Mouse (Mus musculus) liver, embryonic 13.5 days (tissue): ENCODE results near the gene Adamts20. TPM values are rescaled to one million over a fixed set of nuclear protein-coding genes. Genes with fewer than 3 reads are reported as not detected.

Source experiments
- ATAC-seq: fragments of 200-750 bp; cut with Nextera tagmentation; 2 replicates; pipeline ENCODE4 v1.8.0; 2017; ENCODE audit warnings: low read depth, mild to moderate bottlenecking, moderate number of reproducible peaks, moderate library complexity
- DNase-seq: peaks from one replicate; pipeline ENCODE4 v3.0.0; 2022
- H3K27ac ChIP-seq: fragments of 300-500 bp; sonication (generic); 2 replicates; pipeline ENCODE4 v1.5.1; 2015; ENCODE audit warnings: moderate library complexity, mild to moderate bottlenecking, inconsistent platforms
- H3K27me3 ChIP-seq: fragments of 300-500 bp; sonication (generic); 2 replicates; pipeline ENCODE4 v1.6.1; 2015; ENCODE audit warnings: mild to moderate bottlenecking, inconsistent platforms
- H3K36me3 ChIP-seq: fragments of 300-500 bp; sonication (generic); 2 replicates; pipeline ENCODE4 v1.6.1; 2015; ENCODE audit warnings: mild to moderate bottlenecking, inconsistent platforms
- H3K4me1 ChIP-seq: fragments of 300-500 bp; sonication (generic); replicated peaks from 2 replicates; pipeline ENCODE4 v1.6.1; 2015; ENCODE audit warnings: inconsistent platforms
- H3K4me2 ChIP-seq: fragments of 300-500 bp; sonication (generic); 2 replicates; pipeline ENCODE4 v1.6.1; 2015; ENCODE audit warnings: inconsistent platforms, mild to moderate bottlenecking, moderate library complexity
- H3K4me3 ChIP-seq: fragments of 300-500 bp; sonication (generic); replicated peaks from 2 replicates; pipeline ENCODE4 v1.5.1; 2015; ENCODE audit warnings: mild to moderate bottlenecking, inconsistent platforms
- H3K9ac ChIP-seq: fragments of 300-500 bp; sonication (generic); 2 replicates; pipeline ENCODE4 v1.6.1; 2015; ENCODE audit warnings: mild to moderate bottlenecking, inconsistent platforms
- H3K9me3 ChIP-seq: fragments of 300-500 bp; sonication (generic); replicated peaks from 2 replicates; pipeline ENCODE4 v1.6.1; 2016; ENCODE audit warnings: inconsistent platforms
- WGBS: fragments of 180-500 bp; shearing (Covaris S2); methylation state at CpG from one replicate; pipeline ENCODE4 v1.1.7; 2015; ENCODE audit not compliant: insufficient replicate concordance; 5-methylcytosine and 5-hydroxymethylcytosine counted together
- polyA plus RNA-seq: library from polyadenylated mRNA; unstranded; fragments of >200 nt; fragmentation: Nextera tagmentation; extraction: Ambion mirVana; gene quantifications from 2 replicates; pipeline ENCODE4 v1.2.1, GENCODE M21; 2015

Adamts20 gene
- polyA plus RNA-seq, 1 experiment from 2014 or later, result 0.16 TPM

DNA sequence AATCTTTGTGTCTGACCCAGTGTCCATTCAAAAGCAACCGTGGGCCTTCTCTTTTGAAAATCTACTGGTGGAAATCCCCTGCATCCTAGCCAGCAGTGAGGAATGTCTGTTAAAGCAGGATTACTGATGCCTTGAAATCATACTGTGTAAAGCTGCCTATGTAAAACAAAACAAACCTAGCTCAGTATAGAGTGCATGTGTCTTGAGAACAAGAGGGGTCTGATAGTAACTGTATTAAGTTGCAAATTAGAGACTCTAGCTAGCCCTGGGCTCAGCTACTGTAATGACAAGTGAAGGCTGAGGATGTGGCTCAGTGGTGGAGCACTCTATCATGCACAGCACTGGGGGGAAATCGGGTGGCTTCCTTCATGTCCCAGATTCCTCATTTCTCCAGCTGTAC lies 22.2 kb downstream of the Adamts20 start:
- no peak overlapping the region for H3K27ac ChIP-seq
- WGBS, result 52% methylated on average over 2 of the region's 2 CpGs
- no peaks in the 10 kb centered on the region for H3K9me3 ChIP-seq

DNA sequence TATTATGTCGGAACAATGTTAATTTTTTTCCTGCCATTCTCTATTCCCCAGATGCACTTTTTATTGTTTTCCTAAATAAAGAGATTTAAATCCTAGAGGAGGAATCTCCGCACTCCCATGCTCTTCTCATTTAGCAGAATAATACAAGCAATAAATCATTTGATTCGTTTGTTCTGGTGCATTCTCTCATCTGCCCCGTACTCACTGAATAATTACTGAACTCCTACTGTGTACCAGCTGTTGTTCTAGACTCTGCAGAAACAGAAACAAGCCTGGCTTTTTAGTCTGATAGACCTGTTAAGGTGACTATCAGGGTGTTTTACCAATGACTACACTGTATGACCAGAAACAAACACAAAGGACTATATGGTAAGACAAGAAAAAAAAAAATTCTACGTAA lies 29.7 kb downstream of the Adamts20 start:
- no peak for ATAC-seq
- 71% methylated on average over 5 of the region's 5 CpGs for WGBS
- no peaks in the 10 kb centered on the region for H3K4me1 ChIP-seq
- H3K27ac ChIP-seq, result no peak overlapping the region
- H3K4me3 ChIP-seq, result no peak overlapping the region
- no peak overlapping the region for H3K4me2 ChIP-seq
- DNase-seq, result no peak
- H3K27me3 ChIP-seq, result no peaks in the 10 kb centered on the region
- no peak overlapping the region for H3K9ac ChIP-seq
- H3K9me3 ChIP-seq, result no peaks in the 10 kb centered on the region
- H3K36me3 ChIP-seq, result no peaks in the 10 kb centered on the region

More for the DNA sequence above, 22.2 kb downstream of the Adamts20 start:
- Histone ChIP-seq H3K4me2 (no peak overlapping the region), H3K4me1 (no peaks in the 10 kb centered on the region; the same call in 1 of the 2 replicates), H3K9ac (no peak overlapping the region), H3K4me3 (no peak overlapping the region), H3K36me3 (no peaks in the 10 kb centered on the region), H3K27me3 (no peaks in the 10 kb centered on the region)
- ATAC-seq (no peak), DNase-seq (no peak)

DNA sequence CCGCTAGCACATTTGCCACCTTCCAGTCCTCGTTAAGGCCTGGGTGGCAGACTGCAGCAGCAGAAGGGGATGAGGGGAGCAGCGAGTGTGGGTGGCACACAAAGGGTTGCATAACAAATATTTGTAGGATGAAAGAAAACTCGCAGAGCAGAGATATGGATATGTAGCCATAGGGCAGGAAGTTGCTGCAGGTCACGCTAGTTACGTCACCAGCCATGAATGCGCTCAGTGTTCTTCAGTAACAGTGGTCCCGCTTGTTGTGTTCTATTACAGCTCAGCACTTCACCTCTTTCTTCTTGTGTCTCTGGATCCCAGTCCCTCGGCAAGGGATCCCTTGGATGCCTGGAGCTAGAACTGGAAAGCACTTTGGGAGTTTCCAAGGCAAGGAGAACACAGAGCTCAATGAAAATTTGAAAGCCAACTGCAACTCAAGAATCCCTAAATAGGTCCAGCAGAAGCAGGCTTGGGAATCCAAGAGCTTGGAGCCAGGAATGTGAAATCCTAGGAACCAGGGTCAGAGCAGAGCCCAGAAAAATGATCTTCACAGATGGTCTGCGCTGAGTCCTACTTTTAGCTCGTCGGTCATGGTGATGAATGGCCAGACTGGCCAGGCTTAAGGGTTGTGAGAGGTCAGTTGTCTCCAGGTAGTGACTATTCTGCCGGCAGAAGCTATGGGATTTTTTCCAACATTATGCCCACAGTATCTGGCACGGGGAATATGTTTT lies 34.4 kb downstream of the Adamts20 start:
- no peak for ATAC-seq
- Histone ChIP-seq H3K4me2 (no peak overlapping the region), H3K9ac (no peak overlapping the region), H3K27ac (no peak overlapping the region), H3K36me3 (no peaks in the 10 kb centered on the region), H3K4me3 (no peak overlapping the region), H3K27me3 (no peaks in the 10 kb centered on the region), H3K9me3 (no peaks in the 10 kb centered on the region), H3K4me1 (no peaks in the 10 kb centered on the region)
- 70% methylated on average over 14 of the region's 14 CpGs for WGBS
- no peak for DNase-seq

GRCm38 (mm10) chr15:94428726-94429125 lies 36.5 kb downstream of the Adamts20 start:
- H3K36me3 ChIP-seq, result no peaks in the 10 kb centered on the region
- H3K4me1 ChIP-seq, result no peaks in the 10 kb centered on the region
- 78% methylated on average over 4 of the region's 4 CpGs for WGBS
- no peaks in the 10 kb centered on the region for H3K9me3 ChIP-seq
- DNase-seq, result no peak
- no peaks in the 10 kb centered on the region for H3K27me3 ChIP-seq
- no peak overlapping the region for H3K9ac ChIP-seq
- no peak overlapping the region for H3K27ac ChIP-seq
- no peak overlapping the region for H3K4me2 ChIP-seq
- no peak for ATAC-seq
- H3K4me3 ChIP-seq, result no peak overlapping the region

- no peak for DNase-seq
- Histone ChIP-seq H3K36me3 (no peaks in the 10 kb centered on the region), H3K27ac (no peak overlapping the region), H3K4me1 (no peaks in the 10 kb centered on the region), H3K27me3 (no peaks in the 10 kb centered on the region), H3K4me3 (no peak overlapping the region), H3K4me2 (no peak overlapping the region), H3K9me3 (no peaks in the 10 kb centered on the region), H3K9ac (no peak overlapping the region)
- 57% methylated on average over 9 of the region's 9 CpGs for WGBS
- no peak for ATAC-seq
Measured at GRCm38 (mm10) chr15:94427482-94428214, 37.6 kb downstream of the Adamts20 start.

DNA sequence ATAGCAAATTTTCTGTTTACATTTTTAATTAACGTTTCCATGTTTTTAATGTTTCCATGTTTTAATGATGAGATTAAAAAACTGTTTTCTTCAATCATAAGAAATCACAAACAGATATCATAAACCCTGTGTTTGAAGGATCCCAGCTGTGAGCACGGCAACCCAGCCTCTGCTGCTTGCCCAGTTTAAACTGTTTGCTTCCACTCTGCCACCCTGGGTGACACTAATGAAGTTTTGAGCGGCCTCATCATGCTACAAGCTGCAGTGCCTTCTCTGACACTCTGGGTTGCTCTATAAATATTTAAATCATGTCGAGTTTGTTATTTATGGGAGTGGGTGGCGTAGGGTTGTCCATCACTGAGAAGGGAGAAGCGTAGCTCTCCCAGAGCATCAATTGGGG lies 44.7 kb downstream of the Adamts20 start:
- 56% methylated on average over 6 of the region's 6 CpGs for WGBS
- DNase-seq, result no peak
- ATAC-seq, result no peak

DNA sequence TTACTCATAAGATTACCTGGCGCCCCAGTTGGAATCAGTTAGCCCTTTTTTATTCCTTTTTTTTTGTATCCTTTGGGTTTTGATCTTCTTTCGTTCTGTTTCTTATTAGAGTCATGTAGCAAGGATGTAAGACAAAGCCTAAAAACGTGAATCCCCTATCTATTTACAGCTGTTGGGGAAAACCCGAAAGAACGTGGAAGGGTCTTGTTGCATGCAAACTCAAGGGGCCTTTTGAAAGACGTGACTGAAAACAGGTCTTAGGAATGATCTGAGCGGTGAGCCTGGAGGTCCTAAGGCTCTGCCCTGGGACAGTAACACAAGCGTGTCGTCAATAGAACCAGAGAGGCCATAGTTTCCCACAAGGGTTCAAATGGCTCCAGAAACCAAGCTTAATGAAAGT lies 46.1 kb downstream of the Adamts20 start:
- Histone ChIP-seq H3K27me3 (no peaks in the 10 kb centered on the region), H3K9me3 (no peaks in the 10 kb centered on the region), H3K4me1 (no peaks in the 10 kb centered on the region), H3K27ac (no peak overlapping the region), H3K4me2 (no peak overlapping the region), H3K4me3 (no peak overlapping the region), H3K36me3 (no peaks in the 10 kb centered on the region), H3K9ac (no peak overlapping the region)
- 66% methylated on average over 9 of the region's 9 CpGs for WGBS
- DNase-seq (no peak), ATAC-seq (no peak)

More for the DNA sequence above, 44.7 kb downstream of the Adamts20 start:
- Histone ChIP-seq H3K4me1 (no peaks in the 10 kb centered on the region), H3K27ac (no peak overlapping the region), H3K36me3 (no peaks in the 10 kb centered on the region), H3K4me3 (no peak overlapping the region), H3K4me2 (no peak overlapping the region), H3K9ac (no peak overlapping the region), H3K27me3 (no peaks in the 10 kb centered on the region), H3K9me3 (no peaks in the 10 kb centered on the region)

GRCm38 (mm10) chr15:94418427-94418826 lies 46.8 kb downstream of the Adamts20 start:
- Histone ChIP-seq H3K4me2 (no peak overlapping the region), H3K27ac (no peak overlapping the region), H3K9me3 (no peaks in the 10 kb centered on the region), H3K27me3 (no peaks in the 10 kb centered on the region), H3K4me1 (no peaks in the 10 kb centered on the region), H3K9ac (no peak overlapping the region), H3K36me3 (no peaks in the 10 kb centered on the region), H3K4me3 (no peak overlapping the region)
- ATAC-seq, result no peak
- DNase-seq, result no peak
- WGBS, result 67% methylated on average over 5 of the region's 5 CpGs

- Histone ChIP-seq H3K4me1 (no peaks in the 10 kb centered on the region), H3K4me3 (no peak overlapping the region), H3K9me3 (no peaks in the 10 kb centered on the region), H3K9ac (no peak overlapping the region), H3K27ac (no peak overlapping the region), H3K36me3 (no peaks in the 10 kb centered on the region), H3K4me2 (no peak overlapping the region), H3K27me3 (no peaks in the 10 kb centered on the region)
- 66% methylated on average over 18 of the region's 18 CpGs for WGBS
- no peak for DNase-seq
- ATAC-seq, result no peak
Measured at GRCm38 (mm10) chr15:94417216-94418155, 47.7 kb downstream of the Adamts20 start.

GRCm38 (mm10) chr15:94409832-94410231 lies 55.4 kb downstream of the Adamts20 start:
- peaks cover 17% of the 10 kb centered on the region for H3K27me3 ChIP-seq

GRCm38 (mm10) chr15:94406364-94406763 lies 58.9 kb downstream of the Adamts20 start:
- Histone ChIP-seq H3K4me2 (no peak overlapping the region), H3K4me3 (no peak overlapping the region), H3K27me3 (peaks cover 51% of the 10 kb centered on the region), H3K9me3 (no peaks in the 10 kb centered on the region), H3K36me3 (no peaks in the 10 kb centered on the region), H3K4me1 (peaks cover 3% of the 10 kb centered on the region; the same call in 1 of the 2 replicates), H3K9ac (no peak overlapping the region), H3K27ac (no peak overlapping the region)
- 16% methylated on average over 2 of the region's 2 CpGs for WGBS
- ATAC-seq, result no peak
- no peak for DNase-seq

More at GRCm38 (mm10) chr15:94409832-94410231, 55.4 kb downstream of the Adamts20 start:
- Histone ChIP-seq H3K36me3 (no peaks in the 10 kb centered on the region), H3K9ac (no peak overlapping the region), H3K4me3 (no peak overlapping the region), H3K4me1 (no peaks in the 10 kb centered on the region), H3K9me3 (no peaks in the 10 kb centered on the region), H3K4me2 (no peak overlapping the region), H3K27ac (no peak overlapping the region)
- no peak for DNase-seq
- no peak for ATAC-seq
- WGBS, result 69% methylated on average over 7 of the region's 7 CpGs
